Mouse (Mus musculus): ENCODE data around the gene Aak1. TPM values are rescaled to one million over a fixed set of nuclear protein-coding genes. Genes with fewer than 3 reads are reported as not detected.

Gene Aak1
- polyA plus RNA-seq, 1 experiment from 2014 or later: 60.1 TPM

- no peak for DNase-seq (ENCODE audit: low read depth, low spot score)
- in situ Hi-C loops (cut with MboI; ENCODE audit: low pct_unique_long_range_greater_than_20kb): no loop called here
- ChIA-PET CTCF (interaction anchor here (0.9 kb wide), 2 partner anchors 12 to 25 kb away, joined by 3 read pairs; no protein-coding TSS in a partner anchor), POLR2A (interaction anchor here (1.0 kb wide), 1 partner anchor 30 kb away, joined by 4 read pairs; the partner anchor contains the start of gene Aak1)
- TF ChIP-seq CTCF (IDR thresholded peaks at IDR 0.05): no peak
- no peaks in the 10 kb centered on the region for H3K27me3 ChIP-seq
- no peak for ATAC-seq
Measured at GRCm38 (mm10) chr6:86879314-86879713, 30.0 kb downstream of the Aak1 start.

- ATAC-seq: no peak
- ChIA-PET POLR2A (no interaction called here), CTCF (no interaction called here)
- no peaks in the 10 kb centered on the region for H3K27me3 ChIP-seq
- DNase-seq (ENCODE audit: low read depth, low spot score): no peak
- no peak for TF ChIP-seq CTCF (IDR thresholded peaks at IDR 0.05)
- in situ Hi-C loops (cut with MboI; ENCODE audit: low pct_unique_long_range_greater_than_20kb): no loop called here
Measured at GRCm38 (mm10) chr6:86884230-86884629, 34.9 kb downstream of the Aak1 start.

GRCm38 (mm10) chr6:86884746-86885145 is 35.4 kb downstream of the Aak1 start:
- H3K27me3 ChIP-seq: no peaks in the 10 kb centered on the region
- CTCF ChIA-PET: interaction anchor here (2.0 kb wide), 1 partner anchor 9 kb away, joined by 7 read pairs; no protein-coding TSS in a partner anchor
- TF ChIP-seq CTCF (IDR thresholded peaks at IDR 0.05): no peak
- POLR2A ChIA-PET: no interaction called here
- DNase-seq (ENCODE audit: low read depth, low spot score) (no peak), ATAC-seq (no peak)
- in situ Hi-C loops (cut with MboI; ENCODE audit: low pct_unique_long_range_greater_than_20kb): no loop called here

DNA sequence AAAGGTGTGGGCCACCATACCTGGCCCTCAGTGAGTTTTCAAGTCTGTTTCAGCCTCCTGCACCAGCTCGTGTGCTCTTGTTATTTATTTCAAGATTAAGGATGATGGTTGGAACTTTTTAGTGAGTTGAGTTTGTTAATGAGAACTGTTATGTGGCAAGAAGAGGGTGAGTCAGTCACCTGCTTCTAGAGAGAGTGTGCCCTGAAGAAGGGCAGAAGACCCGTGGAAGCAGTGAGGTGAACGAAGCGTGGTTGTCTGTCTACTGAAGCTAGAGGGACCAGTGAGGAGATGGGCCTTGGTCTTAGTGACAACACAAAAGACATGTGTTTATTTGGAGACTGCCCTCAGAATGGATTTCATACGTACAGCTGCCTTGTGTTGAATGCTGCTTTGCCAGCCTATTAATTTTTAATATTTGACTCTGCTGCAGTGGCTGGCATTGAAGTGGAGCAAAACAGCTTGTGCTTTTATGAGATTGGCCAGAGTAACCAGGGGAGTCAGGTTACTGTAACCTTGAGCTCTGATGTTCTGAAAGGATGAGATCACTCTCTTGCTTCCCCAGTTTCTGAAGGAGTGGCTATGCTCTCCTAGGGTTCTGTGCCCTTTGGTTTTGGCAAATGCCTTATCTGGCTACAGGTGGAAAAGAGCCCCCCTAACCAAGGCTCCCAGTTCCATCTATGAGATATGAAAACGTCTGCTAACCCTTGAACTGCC is 36.7 kb downstream of the Aak1 start:
- POLR2A ChIA-PET: no interaction called here

GRCm38 (mm10) chr6:86886803-86887202 is 37.5 kb downstream of the Aak1 start:
- DNase-seq (ENCODE audit: low read depth, low spot score): no peak
- in situ Hi-C loops (cut with MboI; ENCODE audit: low pct_unique_long_range_greater_than_20kb): no loop called here
- H3K27me3 ChIP-seq: no peaks in the 10 kb centered on the region
- TF ChIP-seq CTCF (IDR thresholded peaks at IDR 0.05): no peak
- ATAC-seq: no peak
- CTCF ChIA-PET: interaction anchor here (0.7 to 2.0 kb wide), 7 partner anchors 10 to 74 kb away, joined by 3 to 7 read pairs (median 4); no protein-coding TSS in a partner anchor
- POLR2A ChIA-PET: no interaction called here

More for the DNA sequence above, 36.7 kb downstream of the Aak1 start:
- TF ChIP-seq CTCF (IDR thresholded peaks at IDR 0.05): no peak
- DNase-seq (ENCODE audit: low read depth, low spot score) (peak; percentile 64), ATAC-seq (peak; percentile 81)
- in situ Hi-C loops (cut with MboI; ENCODE audit: low pct_unique_long_range_greater_than_20kb): no loop called here
- no peaks in the 10 kb centered on the region for H3K27me3 ChIP-seq
- CTCF ChIA-PET: interaction anchor here (0.9 to 2.0 kb wide), 4 partner anchors 9 to 73 kb away, joined by 3 to 7 read pairs (median 4); no protein-coding TSS in a partner anchor

DNA sequence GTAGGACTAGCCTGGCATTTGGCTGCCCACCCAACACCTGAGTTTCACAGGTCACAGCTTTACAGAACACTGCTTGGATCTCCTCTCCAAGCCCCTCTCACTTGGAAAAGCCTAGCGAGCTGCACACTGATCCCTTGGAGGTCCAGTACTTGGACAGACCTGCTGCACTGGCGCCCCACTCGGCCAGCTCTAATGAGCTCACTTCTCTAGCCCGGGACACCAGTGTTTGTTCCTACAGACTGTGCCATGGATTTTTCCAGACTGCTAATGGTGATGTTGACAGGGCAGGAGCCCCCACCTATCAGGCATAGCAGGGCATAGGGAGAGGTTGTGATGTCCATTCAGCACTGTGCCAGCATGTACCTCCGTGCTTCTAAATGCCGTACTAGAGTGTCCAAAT is 48.2 kb downstream of the Aak1 start:
- ATAC-seq (no peak), DNase-seq (ENCODE audit: low read depth, low spot score) (no peak)
- POLR2A ChIA-PET: no interaction called here
- no peaks in the 10 kb centered on the region for H3K27me3 ChIP-seq
- CTCF ChIA-PET: interaction anchor here (1.1 kb wide), 3 partner anchors 8 to 57 kb away, joined by 3 to 5 read pairs (median 3); no protein-coding TSS in a partner anchor
- no peak for TF ChIP-seq CTCF (IDR thresholded peaks at IDR 0.05)
- in situ Hi-C loops (cut with MboI; ENCODE audit: low pct_unique_long_range_greater_than_20kb): no loop called here

DNA sequence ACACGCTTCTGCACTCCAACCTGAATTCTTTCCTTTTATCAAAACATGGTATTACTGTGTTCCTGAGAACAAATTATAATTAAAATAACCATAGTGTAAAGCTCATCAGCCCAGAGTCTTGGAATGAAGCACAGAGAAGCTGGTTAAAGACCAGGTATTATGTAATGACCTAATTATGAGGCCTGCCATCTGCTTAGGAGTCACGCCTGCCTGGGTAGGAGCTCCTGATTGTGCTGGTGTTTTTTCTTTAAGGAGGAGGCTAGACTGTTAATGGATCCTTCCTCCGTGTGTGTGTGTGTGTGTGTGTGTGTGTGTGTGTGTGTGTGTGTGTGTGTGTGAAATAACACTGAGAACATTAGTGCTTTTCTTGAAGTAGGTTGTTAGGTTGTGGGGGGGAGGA is 49.7 kb downstream of the Aak1 start:
- no peak for DNase-seq (ENCODE audit: low read depth, low spot score)
- in situ Hi-C loops (cut with MboI; ENCODE audit: low pct_unique_long_range_greater_than_20kb): no loop called here
- no peak for TF ChIP-seq CTCF (IDR thresholded peaks at IDR 0.05)
- ChIA-PET CTCF (interaction anchor here (0.8 to 1.9 kb wide), 5 partner anchors 9 to 92 kb away, joined by 3 to 4 read pairs (median 3); no protein-coding TSS in a partner anchor), POLR2A (interaction anchor here (0.6 kb wide), 1 partner anchor 244 kb away, joined by 3 read pairs; no protein-coding TSS in a partner anchor)
- no peak for ATAC-seq
- no peaks in the 10 kb centered on the region for H3K27me3 ChIP-seq

GRCm38 (mm10) chr6:86899965-86900364 is 50.6 kb downstream of the Aak1 start:
- ChIA-PET CTCF (interaction anchor here (1.0 to 1.9 kb wide), 3 partner anchors 10 to 24 kb away, joined by 3 to 4 read pairs (median 3); no protein-coding TSS in a partner anchor), POLR2A (no interaction called here)
- no peaks in the 10 kb centered on the region for H3K27me3 ChIP-seq
- in situ Hi-C loops (cut with MboI; ENCODE audit: low pct_unique_long_range_greater_than_20kb): no loop called here
- peak; percentile 42 for DNase-seq (ENCODE audit: low read depth, low spot score)
- no peak for ATAC-seq
- TF ChIP-seq CTCF (IDR thresholded peaks at IDR 0.05): no peak

GRCm38 (mm10) chr6:86900546-86900945 is 51.2 kb downstream of the Aak1 start:
- DNase-seq (ENCODE audit: low read depth, low spot score) (no peak), ATAC-seq (no peak)
- ChIA-PET CTCF (no interaction called here), POLR2A (no interaction called here)
- in situ Hi-C loops (cut with MboI; ENCODE audit: low pct_unique_long_range_greater_than_20kb): no loop called here
- TF ChIP-seq CTCF (IDR thresholded peaks at IDR 0.05): no peak
- no peaks in the 10 kb centered on the region for H3K27me3 ChIP-seq

- no peak for TF ChIP-seq CTCF (IDR thresholded peaks at IDR 0.05)
Measured at GRCm38 (mm10) chr6:86905500-86905899, 56.2 kb downstream of the Aak1 start.

GRCm38 (mm10) chr6:86907191-86907590 is 57.9 kb downstream of the Aak1 start:
- H3K27me3 ChIP-seq: no peaks in the 10 kb centered on the region
- no peak for TF ChIP-seq CTCF (IDR thresholded peaks at IDR 0.05)
- in situ Hi-C loops (cut with MboI; ENCODE audit: low pct_unique_long_range_greater_than_20kb): no loop called here
- DNase-seq (ENCODE audit: low read depth, low spot score): no peak
- no peak for ATAC-seq
- CTCF ChIA-PET: interaction anchor here (1.4 kb wide), 1 partner anchor 24 kb away, joined by 3 read pairs; no protein-coding TSS in a partner anchor
- POLR2A ChIA-PET: interaction anchor here (0.6 kb wide), 1 partner anchor 276 kb away, joined by 4 read pairs; no protein-coding TSS in a partner anchor

More at GRCm38 (mm10) chr6:86905500-86905899, 56.2 kb downstream of the Aak1 start:
- in situ Hi-C loops (cut with MboI; ENCODE audit: low pct_unique_long_range_greater_than_20kb): no loop called here
- CTCF ChIA-PET: interaction anchor here (1.5 to 3.3 kb wide), 3 partner anchors 9 to 13 kb away, joined by 3 to 11 read pairs (median 3); no protein-coding TSS in a partner anchor
- DNase-seq (ENCODE audit: low read depth, low spot score) (no peak), ATAC-seq (no peak)
- POLR2A ChIA-PET: interaction anchor here (1.4 kb wide), 1 partner anchor 11 kb away, joined by 5 read pairs; no protein-coding TSS in a partner anchor
- no peaks in the 10 kb centered on the region for H3K27me3 ChIP-seq

All from Patski (cell line).